Mouse (Mus musculus): ENCODE measurements at regions not wholly inside any gene's neighbourhood (a gene's known extent, or its start where the extent isn't known, plus 50 kb on each side); places are given as distances from the start of the nearest gene placed in this dataset.

- TF ChIP-seq CTCF (IDR thresholded peaks at IDR 0.05; ENCODE audit: low read depth) (no peak), EP300 (IDR thresholded peaks at IDR 0.05; ENCODE audit: low read depth) (no peak)
Measured at GRCm38 (mm10) chr9:101326961-101327360, 75.4 kb upstream of the Ppp2r3a start.

Data from liver, embryonic 14.5 days (tissue).